Mouse (Mus musculus) frontal cortex, postnatal 36 days (tissue): ENCODE measurements around the gene Emc7.

Experiments used
- DNase-seq, 2 experiments: peaks; one replicate each; pipeline ENCODE4 v3.0.0; 2022; ENCODE audit warnings: low spot score in 2 of 2

The Emc7 gene

GRCm38 (mm10) chr2:112520526-112521482, 66.0 kb downstream of the Emc7 start:
- no peak for DNase-seq
